Mouse (Mus musculus): ENCODE data around the gene Myo5a. TPM values are rescaled to one million over a fixed set of nuclear protein-coding genes. Genes with fewer than 3 reads are reported as not detected.

Gene Myo5a
- polyA plus RNA-seq, 2 experiments = 1.3 to 1.6 TPM

DNA sequence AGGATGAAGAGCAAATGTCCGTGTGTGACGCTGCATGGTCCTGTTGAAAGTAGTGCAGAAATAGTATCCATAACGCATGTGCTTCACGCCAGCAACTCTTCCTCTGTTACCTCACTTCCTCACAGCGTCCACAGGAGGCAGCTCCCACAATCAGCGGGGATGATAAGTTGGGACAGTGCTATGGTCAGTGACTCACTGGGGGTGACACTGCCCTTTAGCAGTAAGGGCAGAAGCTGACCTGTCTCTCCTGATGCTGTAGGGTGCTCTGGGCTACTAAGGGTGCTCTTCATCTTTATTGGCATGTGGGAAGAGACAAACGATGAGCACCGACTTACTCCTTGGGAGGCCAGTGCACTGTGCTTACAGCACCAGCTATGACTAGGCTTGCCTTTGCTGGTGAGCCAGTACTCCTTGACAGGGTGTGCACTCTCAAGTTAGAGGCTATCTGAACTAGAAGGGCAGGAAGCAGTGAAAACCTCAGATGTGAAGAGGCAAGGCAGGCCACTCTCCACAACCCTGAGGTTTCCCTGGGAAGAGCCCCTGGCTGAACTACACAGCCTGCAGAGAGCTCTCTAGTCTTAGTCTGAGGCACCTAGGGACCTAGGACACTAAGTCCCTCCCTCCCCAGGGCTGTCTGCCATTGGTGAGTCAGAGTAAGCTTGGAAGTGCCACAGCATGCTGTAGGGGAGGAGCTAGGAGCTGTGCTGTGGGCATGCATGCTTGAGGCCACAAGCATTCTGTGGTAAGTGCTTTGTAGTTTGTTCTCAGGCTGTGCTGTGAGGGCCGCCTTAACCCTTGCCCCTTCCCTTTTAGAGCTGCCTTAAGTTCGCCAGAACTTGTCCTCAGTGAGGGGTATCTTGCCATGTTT lies 150.8 kb downstream of the Myo5a start:
- Histone ChIP-seq H3K4me1 (replicated peaks; ENCODE audit: control insufficient read depth in 2 of 2, insufficient read depth in 2 of 2, low read length in 1 of 2) (no peaks in the 10 kb centered on the region), H3K9ac (replicated peaks) (no peak overlapping the region), H3K36me3 (replicated peaks; ENCODE audit: control insufficient read depth, insufficient read depth, low read depth) (no peaks in the 10 kb centered on the region), H3K9me3 (ENCODE audit: control insufficient read depth, low read length) (no peaks in the 10 kb centered on the region), H3K27me3 (ENCODE audit: control insufficient read depth, insufficient read depth, low read length) (no peaks in the 10 kb centered on the region), H3K27ac (no peak overlapping the region), H3K4me3 (ENCODE audit: insufficient read depth in 1 of 2, low read depth in 2 of 2, low read length in 2 of 2) (no peak overlapping the region), H3K4me2 (ENCODE audit: low read depth) (no peak overlapping the region)
- ATAC-seq (ENCODE audit: insufficient read depth) (peak; percentile 51; the same call in 1 of the 2 replicates), DNase-seq (ENCODE audit: low read depth in 3 of 3, low spot score in 3 of 3) (no peak)
- TF ChIP-seq EP300 (IDR thresholded peaks at IDR 0.05; ENCODE audit: low read depth) (no peak), CTCF (IDR thresholded peaks at IDR 0.05; ENCODE audit: low read depth) (no peak)
- WGBS (ENCODE audit: insufficient replicate concordance) = 32% methylated on average over 10 of the region's 10 CpGs

DNA sequence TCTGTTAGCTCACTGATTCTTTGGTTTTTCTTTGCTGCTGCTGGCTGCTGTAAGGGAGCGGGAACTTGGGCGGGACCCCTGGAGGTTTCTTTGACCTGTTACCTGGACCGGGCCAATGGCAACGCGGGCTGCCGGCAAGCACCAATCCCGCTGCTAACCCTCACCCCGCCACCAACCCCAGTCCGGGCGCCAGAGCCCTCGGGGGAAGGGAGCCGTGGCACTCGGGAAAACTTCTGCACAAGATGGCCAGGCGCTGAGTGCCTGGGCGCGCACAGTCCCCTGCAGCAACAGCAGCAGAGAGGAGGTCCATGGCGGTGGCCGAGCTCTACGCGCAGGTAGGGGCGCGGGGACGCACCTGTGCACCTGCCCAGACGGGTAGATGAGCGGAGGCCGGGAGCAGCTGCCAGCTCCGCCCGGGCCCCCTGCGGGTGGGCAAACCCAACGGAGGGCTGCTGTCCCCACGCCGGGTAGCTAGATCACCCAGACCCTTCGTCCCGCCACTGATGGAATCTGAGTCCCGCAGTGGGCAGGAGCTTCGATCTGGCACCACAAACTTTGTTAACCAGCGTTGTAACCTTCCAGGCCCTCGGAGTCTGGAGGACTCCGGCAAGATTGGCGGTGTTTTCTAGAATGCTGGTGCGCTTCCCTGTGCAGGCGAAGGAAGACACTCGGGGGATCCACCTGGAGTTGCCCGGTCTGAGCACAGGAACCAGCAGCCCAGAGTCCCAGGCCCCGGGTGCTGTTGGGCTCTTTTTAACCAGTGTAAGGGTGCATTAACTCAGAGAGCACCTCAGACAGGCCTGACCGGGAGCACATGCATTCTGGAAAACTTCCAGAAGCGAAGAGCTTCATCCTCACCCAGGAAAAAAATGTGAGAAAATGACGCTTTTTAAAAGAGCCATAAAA lies 161.3 kb downstream of the Myo5a start, which contains the start of gene Myo5c:
Myo5c (plus strand) TSS at position 180 of the 906 bp plus-strand sequence.
- no peak for DNase-seq (ENCODE audit: low read depth in 3 of 3, low spot score in 3 of 3)
- H3K36me3 ChIP-seq (replicated peaks; ENCODE audit: control insufficient read depth, insufficient read depth, low read depth) = no peaks in the 10 kb centered on the region
- no peaks in the 10 kb centered on the region for H3K4me1 ChIP-seq (replicated peaks; ENCODE audit: control insufficient read depth in 2 of 2, insufficient read depth in 2 of 2, low read length in 1 of 2)
- TF ChIP-seq EP300 (IDR thresholded peaks at IDR 0.05; ENCODE audit: low read depth) (no peak), CTCF (IDR thresholded peaks at IDR 0.05; ENCODE audit: low read depth) (no peak)
- peak within 1 kb of the TSS; percentile 13 for H3K4me2 ChIP-seq (ENCODE audit: low read depth)
- H3K9ac ChIP-seq (replicated peaks) = no peak within 1 kb of the TSS
- peak within 1 kb of the TSS; percentile 15 to 38; a peak in 2 of 4 replicates for H3K4me3 ChIP-seq (ENCODE audit: insufficient read depth in 1 of 2, low read depth in 2 of 2, low read length in 2 of 2)
- ATAC-seq (ENCODE audit: insufficient read depth) = no peak
- 7% methylated on average over 48 of the region's 48 CpGs for WGBS (ENCODE audit: insufficient replicate concordance)
- peaks cover 15% of the 10 kb centered on the region for H3K27me3 ChIP-seq (ENCODE audit: control insufficient read depth, insufficient read depth, low read length)
- H3K9me3 ChIP-seq (ENCODE audit: control insufficient read depth, low read length) = no peaks in the 10 kb centered on the region
- no peak within 1 kb of the TSS for H3K27ac ChIP-seq

DNA sequence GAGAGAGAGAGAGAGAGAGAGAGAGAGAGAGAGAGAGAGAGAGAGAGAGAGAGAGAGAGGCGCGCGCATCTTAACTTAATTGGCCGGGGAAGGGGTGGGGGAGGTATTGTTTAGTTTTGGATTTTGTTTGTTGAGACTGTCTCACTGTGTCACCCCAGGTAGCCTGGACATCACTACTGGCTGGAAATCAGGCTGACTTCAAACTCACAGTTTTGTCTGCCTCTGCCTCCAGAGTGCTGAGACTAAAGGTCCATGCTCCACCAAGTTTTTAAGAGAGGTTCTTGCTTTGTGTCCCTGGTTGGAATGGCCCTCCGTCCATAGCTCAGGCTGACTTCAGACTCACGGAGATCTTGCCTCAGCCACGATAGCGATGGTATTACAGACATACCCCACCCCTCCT lies 162.0 kb downstream of the Myo5a start:
- H3K4me3 ChIP-seq (ENCODE audit: insufficient read depth in 1 of 2, low read depth in 2 of 2, low read length in 2 of 2) = no peak overlapping the region
- H3K4me1 ChIP-seq (replicated peaks; ENCODE audit: control insufficient read depth in 2 of 2, insufficient read depth in 2 of 2, low read length in 1 of 2) = no peaks in the 10 kb centered on the region; a peak in 1 of 4 replicates
- ATAC-seq (ENCODE audit: insufficient read depth) (no peak), DNase-seq (ENCODE audit: low read depth in 3 of 3, low spot score in 3 of 3) (no peak)
- no peaks in the 10 kb centered on the region for H3K36me3 ChIP-seq (replicated peaks; ENCODE audit: control insufficient read depth, insufficient read depth, low read depth)
- 38% methylated on average over 8 of the region's 8 CpGs for WGBS (ENCODE audit: insufficient replicate concordance)
- no peak overlapping the region for H3K4me2 ChIP-seq (ENCODE audit: low read depth)
- TF ChIP-seq CTCF (IDR thresholded peaks at IDR 0.05; ENCODE audit: low read depth) (no peak), EP300 (IDR thresholded peaks at IDR 0.05; ENCODE audit: low read depth) (no peak)
- H3K9me3 ChIP-seq (ENCODE audit: control insufficient read depth, low read length) = no peaks in the 10 kb centered on the region
- peaks cover 15% of the 10 kb centered on the region for H3K27me3 ChIP-seq (ENCODE audit: control insufficient read depth, insufficient read depth, low read length)
- H3K27ac ChIP-seq = no peak overlapping the region
- H3K9ac ChIP-seq (replicated peaks) = no peak overlapping the region

DNA sequence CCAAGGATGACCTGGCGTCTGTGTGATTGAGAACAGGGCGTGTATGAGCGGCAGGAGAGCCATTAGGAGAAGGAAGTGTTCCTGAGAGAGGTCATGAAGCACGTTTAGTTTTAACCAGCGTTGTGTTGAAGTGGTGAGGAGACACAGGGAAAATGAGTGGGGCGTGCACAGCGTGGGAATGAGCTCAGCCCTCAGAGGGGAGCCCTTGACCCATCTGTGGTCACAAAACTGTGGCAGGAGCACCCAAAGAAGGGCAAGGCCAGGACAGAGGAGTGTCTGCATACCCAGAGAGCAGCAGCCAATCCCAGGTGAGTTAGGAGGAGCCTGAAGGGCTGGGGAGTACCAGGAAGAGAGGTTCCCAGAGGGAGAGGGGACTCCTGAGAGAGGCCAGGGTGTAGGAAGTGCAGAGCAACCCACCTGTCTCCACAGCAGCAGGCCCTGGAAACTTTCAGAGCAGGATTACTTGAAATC lies 163.5 kb downstream of the Myo5a start:
- H3K4me3 ChIP-seq (ENCODE audit: insufficient read depth in 1 of 2, low read depth in 2 of 2, low read length in 2 of 2) = no peak overlapping the region
- no peak overlapping the region for H3K27ac ChIP-seq
- WGBS (ENCODE audit: insufficient replicate concordance) = 33% methylated on average over 7 of the region's 7 CpGs
- no peak for TF ChIP-seq CTCF (IDR thresholded peaks at IDR 0.05; ENCODE audit: low read depth)
- no peak for TF ChIP-seq EP300 (IDR thresholded peaks at IDR 0.05; ENCODE audit: low read depth)
- no peak overlapping the region for H3K4me2 ChIP-seq (ENCODE audit: low read depth)
- H3K36me3 ChIP-seq (replicated peaks; ENCODE audit: control insufficient read depth, insufficient read depth, low read depth) = no peaks in the 10 kb centered on the region
- no peaks in the 10 kb centered on the region for H3K9me3 ChIP-seq (ENCODE audit: control insufficient read depth, low read length)
- ATAC-seq (ENCODE audit: insufficient read depth) (no peak), DNase-seq (ENCODE audit: low read depth in 3 of 3, low spot score in 3 of 3) (no peak)
- H3K4me1 ChIP-seq (replicated peaks; ENCODE audit: control insufficient read depth in 2 of 2, insufficient read depth in 2 of 2, low read length in 1 of 2) = no peaks in the 10 kb centered on the region; a peak in 1 of 4 replicates
- no peak overlapping the region for H3K9ac ChIP-seq (replicated peaks)
- peaks cover 15% of the 10 kb centered on the region for H3K27me3 ChIP-seq (ENCODE audit: control insufficient read depth, insufficient read depth, low read length)
